Mouse (Mus musculus) common myeloid progenitor, adult 5-6 weeks (primary cell): Measurements from ENCODE around the gene Hist1h2ai. TPM values are rescaled to one million over a fixed set of nuclear protein-coding genes. Genes with fewer than 3 reads are reported as not detected.
"Not testable (repeated sequence)": the region's sequence is repeated elsewhere in the genome, so short reads cannot be mapped to it uniquely, and the experiment has no call there.

Experiments
- ATAC-seq: replicated peaks from 2 replicates; pipeline ENCODE4 v1.8.0; 2016; ENCODE audit warnings: low read depth, mild to moderate bottlenecking, moderate TSS enrichment, inconsistent platforms; ENCODE audit not compliant: poor library complexity, severe bottlenecking
- total RNA-seq: library from RNA; stranded (forward); fragments of 200-1000, 187-1606 nt; gene quantifications from 2 replicates; pipeline ENCODE4 v1.2.3, GENCODE M21; 2017

Gene Hist1h2ai
- total RNA-seq: 1,241 and 1,337 TPM in 2 replicates

- ATAC-seq: peak; percentile 86
Measured at GRCm38 (mm10) chr13:21715864-21716539, at the start of gene Hist1h2ai, which contains the start of gene Hist1h2bl. Hist1h2ai (plus strand) TSS chr13:21716422. Hist1h2bl (minus strand) TSS chr13:21716143.

GRCm38 (mm10) chr13:21677305-21677704, 38.9 kb upstream of the Hist1h2ai start, which contains the start of gene Olfr1360:
Olfr1360 (minus strand) TSS chr13:21677405.
- ATAC-seq: no peak

- no peak for ATAC-seq
Measured at GRCm38 (mm10) chr13:21697811-21698210, 18.4 kb upstream of the Hist1h2ai start, which contains the start of gene Olfr1359. Olfr1359 (plus strand) TSS chr13:21698111.

- no peak for ATAC-seq
Measured at GRCm38 (mm10) chr13:21706669-21707068, 9.6 kb upstream of the Hist1h2ai start.

GRCm38 (mm10) chr13:21710031-21710711, 6.1 kb upstream of the Hist1h2ai start:
- peak; percentile 85 for ATAC-seq

GRCm38 (mm10) chr13:21710821-21711525, 5.2 kb upstream of the Hist1h2ai start:
- ATAC-seq: peak; percentile 17; the same call in 1 of the 2 replicates

GRCm38 (mm10) chr13:21711698-21712097, 4.5 kb upstream of the Hist1h2ai start:
- no peak for ATAC-seq

GRCm38 (mm10) chr13:21714725-21715124, 1.5 kb upstream of the Hist1h2ai start:
- peak; percentile 15 for ATAC-seq

GRCm38 (mm10) chr13:21715131-21715863, 925 bp upstream of the Hist1h2ai start:
- peak; percentile 11; the same call in 1 of the 2 replicates for ATAC-seq

GRCm38 (mm10) chr13:21716540-21717391, 544 bp downstream of the Hist1h2ai start:
- peak; percentile 28 for ATAC-seq

GRCm38 (mm10) chr13:21717397-21718357, 1.5 kb downstream of the Hist1h2ai start, which contains the start of gene Hist1h3h:
Hist1h3h (plus strand) TSS chr13:21717659.
- ATAC-seq: peak; percentile 36

GRCm38 (mm10) chr13:21718381-21719080, 2.3 kb downstream of the Hist1h2ai start:
- ATAC-seq: no peak

GRCm38 (mm10) chr13:21721107-21721756, 5.0 kb downstream of the Hist1h2ai start:
- not testable (repeated sequence) for ATAC-seq

- peak; percentile 92 for ATAC-seq
Measured at GRCm38 (mm10) chr13:21721757-21722372, 5.6 kb downstream of the Hist1h2ai start, which contains the start of gene Hist1h2bm. Hist1h2bm (plus strand) TSS chr13:21722044.

GRCm38 (mm10) chr13:21722373-21722925, 6.2 kb downstream of the Hist1h2ai start:
- ATAC-seq: no peak
